Mouse (Mus musculus) lung, adult 2 months (tissue): ENCODE results near the gene Pex13. TPM values are rescaled to one million over a fixed set of nuclear protein-coding genes. Genes with fewer than 3 reads are reported as not detected.

ENCODE experiments used
- polyA plus RNA-seq: library from polyadenylated mRNA; depleted of rRNA; stranded (reverse); fragments of >200 nt; gene quantifications from 2 replicates; pipeline ENCODE4 v1.2.3, GENCODE M21; 2012; rRNA removed

The Pex13 gene
- polyA plus RNA-seq, 1 experiment = 5.1 TPM

Other genes starting within 250 kb of the Pex13 start
- 5.6 and 7.9 TPM in 2 replicates for gene Ahsa2, start 167.9 kb downstream of the Pex13 start, polyA plus RNA-seq
- not detected in 2 replicates for gene 1700093K21Rik, start 144.8 kb downstream of the Pex13 start, polyA plus RNA-seq
- gene 0610010F05Rik, start 32.3 kb downstream of the Pex13 start, polyA plus RNA-seq = 2.7 and 4.7 TPM in 2 replicates
- 1.6 and 3.5 TPM in 2 replicates for gene Pus10, start 285 bp downstream of the Pex13 start, polyA plus RNA-seq
- 2.5 and 4.1 TPM in 2 replicates for gene Rel, start 105.0 kb upstream of the Pex13 start, polyA plus RNA-seq
- 2.6 and 3.7 TPM in 2 replicates for gene Papolg, start 229.3 kb upstream of the Pex13 start, polyA plus RNA-seq